Mouse (Mus musculus) myocyte (in vitro differentiated cells): ENCODE results near the gene Tex19.1. TPM values are rescaled to one million over a fixed set of nuclear protein-coding genes. Genes with fewer than 3 reads are reported as not detected.
"Not testable (repeated sequence)": the region's sequence is repeated elsewhere in the genome, so short reads cannot be mapped to it uniquely, and the experiment has no call there.

Source experiments
- H3K27me3 ChIP-seq: one replicate; pipeline ENCODE4 v1.6.1; 2011; ENCODE audit not compliant: control insufficient read depth, insufficient read depth, insufficient read length
- H3K36me3 ChIP-seq: one replicate; pipeline ENCODE4 v1.6.1; 2011; ENCODE audit not compliant: control insufficient read depth, insufficient read depth
- H3K4me2 ChIP-seq: one replicate; pipeline ENCODE4 v1.6.1; 2011; ENCODE audit warnings: low read depth, control low read depth
- H3K4me3 ChIP-seq: one replicate; pipeline ENCODE4 v1.5.1; 2011; ENCODE audit warnings: mild to moderate bottlenecking, control low read depth, moderate library complexity
- H3K79me2 ChIP-seq: one replicate; pipeline ENCODE4 v1.6.1; 2011; ENCODE audit not compliant: control insufficient read depth, insufficient read depth
- H3ac ChIP-seq: one replicate; pipeline ENCODE4 v1.6.1; 2011; ENCODE audit not compliant: control insufficient read depth, insufficient read length
- CEBPB ChIP-seq: IDR thresholded peaks from 2 replicates; pipeline ENCODE4 v1.6.1; 2011; ENCODE audit warnings: mild to moderate bottlenecking, moderate library complexity; ENCODE audit not compliant: poor library complexity, insufficient read depth, severe bottlenecking
- E2F4 ChIP-seq: IDR thresholded peaks from one replicate; pipeline ENCODE4 v1.6.1; 2011; ENCODE audit warnings: mild to moderate bottlenecking, control low read depth, moderate library complexity; ENCODE audit not compliant: insufficient read depth
- MAX ChIP-seq: IDR thresholded peaks from one replicate; pipeline ENCODE4 v1.6.1; 2011; ENCODE audit warnings: low read depth, mild to moderate bottlenecking, control low read depth
- MYOD1 ChIP-seq, 3 experiments: IDR thresholded peaks; one replicate each; pipeline ENCODE4 v1.6.1; 2011; ENCODE audit warnings: control low read depth in 2 of 3, low read depth in 2 of 3, mild to moderate bottlenecking in 2 of 3, moderate library complexity in 1 of 3; ENCODE audit not compliant: insufficient read length in 2 of 3, control insufficient read depth in 1 of 3
- MYOG ChIP-seq, 3 experiments: IDR thresholded peaks; one replicate each; pipeline ENCODE4 v1.6.1; 2011; ENCODE audit warnings: control low read depth in 2 of 3, low read depth in 2 of 3, mild to moderate bottlenecking in 2 of 3; ENCODE audit not compliant: insufficient read length in 2 of 3, control insufficient read depth in 1 of 3, insufficient read depth in 1 of 3
- POLR2A ChIP-seq: IDR thresholded peaks from one replicate; pipeline ENCODE4 v1.6.1; 2011; ENCODE audit warnings: low read depth, mild to moderate bottlenecking, control low read depth, moderate library complexity; ENCODE audit not compliant: insufficient read length
- POLR2AphosphoS2 ChIP-seq: IDR thresholded peaks from one replicate; pipeline ENCODE4 v1.6.1; 2011; ENCODE audit warnings: low read depth, control low read depth; ENCODE audit not compliant: insufficient read length
- REST ChIP-seq: IDR thresholded peaks from one replicate; pipeline ENCODE4 v1.6.1; 2011; ENCODE audit warnings: mild to moderate bottlenecking, control low read depth, moderate library complexity; ENCODE audit not compliant: insufficient read depth, insufficient read length
- SRF ChIP-seq: IDR thresholded peaks from one replicate; pipeline ENCODE4 v1.6.1; 2011; ENCODE audit warnings: low read depth; ENCODE audit not compliant: control insufficient read depth, insufficient read length
- TCF12 ChIP-seq: IDR thresholded peaks from one replicate; pipeline ENCODE4 v1.6.1; 2011; ENCODE audit warnings: mild to moderate bottlenecking, control low read depth; ENCODE audit not compliant: poor library complexity, insufficient read depth, severe bottlenecking
- TCF3 ChIP-seq: IDR thresholded peaks from one replicate; pipeline ENCODE4 v1.6.1; 2011; ENCODE audit warnings: low read depth, control low read depth; ENCODE audit not compliant: insufficient read length
- USF1 ChIP-seq: IDR thresholded peaks from one replicate; pipeline ENCODE4 v1.6.1; 2011; ENCODE audit warnings: low read depth, mild to moderate bottlenecking, control low read depth, moderate library complexity
- polyA plus RNA-seq: library from polyadenylated mRNA; unstranded; fragments of >200 nt; fragmentation: generic; extraction: Trizol; gene quantifications from one replicate; pipeline ENCODE4 v1.2.1, GENCODE M21; 2012; ENCODE audit warnings: missing spikeins

The Tex19.1 gene
- polyA plus RNA-seq: not detected

DNA sequence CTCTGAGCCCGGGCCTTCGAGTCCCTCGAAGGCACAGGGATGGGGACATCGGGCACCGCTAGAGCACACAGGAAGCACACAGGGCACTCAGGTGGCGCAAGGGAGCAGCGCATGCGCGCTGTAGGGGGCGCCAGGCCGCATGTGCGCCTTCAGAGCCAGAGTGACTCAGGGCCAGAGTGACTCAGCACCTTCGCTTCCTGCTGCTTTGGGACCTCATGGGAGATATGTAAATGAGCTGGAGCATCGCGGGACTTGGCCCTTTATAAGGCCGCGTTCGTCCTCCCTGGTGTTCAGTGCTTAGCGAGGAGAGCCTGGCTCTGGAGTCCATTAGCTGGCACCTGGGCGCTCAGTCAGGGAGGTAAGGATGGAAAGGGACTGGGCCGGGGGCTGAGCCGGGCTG, at the start of gene Tex19.1:
Tex19.1 (plus strand) TSS at position 279 of the 400 bp plus-strand sequence.
- Histone ChIP-seq H3K4me2 (no peak within 1 kb of the TSS), H3K79me2 (no peaks in the 10 kb centered on the region), H3K36me3 (no peaks in the 10 kb centered on the region), H3K27me3 (no peaks in the 10 kb centered on the region), H3K4me3 (no peak within 1 kb of the TSS), H3ac (no peak within 1 kb of the TSS)
- TF ChIP-seq MYOG (IDR thresholded peaks at IDR 0.05; ENCODE audit: control insufficient read depth in 1 of 3, insufficient read depth in 1 of 3, insufficient read length in 2 of 3, low read depth in 2 of 3) (no peak), CEBPB (no peak), MAX (no peak), TCF3 (no peak), USF1 (no peak), MYOD1 (IDR thresholded peaks at IDR 0.05; ENCODE audit: control insufficient read depth in 1 of 3, insufficient read length in 2 of 3, low read depth in 2 of 3) (no peak), SRF (no peak), POLR2AphosphoS2 (no peak), REST (no peak), POLR2A (no peak), E2F4 (no peak), TCF12 (no peak)

DNA sequence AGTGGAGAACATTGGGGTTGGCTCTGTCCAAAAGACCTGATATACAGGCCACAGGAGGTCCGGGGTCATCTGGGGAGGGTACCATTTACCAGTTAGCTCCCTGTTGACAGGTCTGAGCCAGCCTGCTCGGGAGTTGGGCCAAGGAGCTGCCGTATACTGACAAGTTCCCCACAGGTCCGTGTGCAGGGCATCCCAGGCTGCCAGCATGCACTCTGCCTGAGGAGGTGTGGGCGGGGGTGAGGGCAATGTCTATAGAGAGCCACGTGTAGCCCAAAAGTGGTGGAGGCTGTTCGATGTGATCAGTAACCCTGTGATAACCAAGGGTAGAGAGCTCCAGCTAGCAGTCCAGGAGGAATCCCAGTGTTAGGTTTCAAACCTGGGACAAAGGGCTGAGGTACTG, 46.2 kb upstream of the Tex19.1 start:
- TF ChIP-seq MYOG (IDR thresholded peaks at IDR 0.05; ENCODE audit: control insufficient read depth in 1 of 3, insufficient read depth in 1 of 3, insufficient read length in 2 of 3, low read depth in 2 of 3) (no peak), MYOD1 (IDR thresholded peaks at IDR 0.05; ENCODE audit: control insufficient read depth in 1 of 3, insufficient read length in 2 of 3, low read depth in 2 of 3) (no peak), TCF12 (no peak), TCF3 (no peak), POLR2AphosphoS2 (no peak), CEBPB (no peak), E2F4 (no peak), SRF (no peak), REST (no peak), USF1 (no peak), MAX (no peak), POLR2A (no peak)
- Histone ChIP-seq H3K4me2 (no peak overlapping the region), H3ac (no peak overlapping the region), H3K4me3 (no peak overlapping the region), H3K79me2 (no peaks in the 10 kb centered on the region), H3K36me3 (no peaks in the 10 kb centered on the region), H3K27me3 (no peaks in the 10 kb centered on the region)

DNA sequence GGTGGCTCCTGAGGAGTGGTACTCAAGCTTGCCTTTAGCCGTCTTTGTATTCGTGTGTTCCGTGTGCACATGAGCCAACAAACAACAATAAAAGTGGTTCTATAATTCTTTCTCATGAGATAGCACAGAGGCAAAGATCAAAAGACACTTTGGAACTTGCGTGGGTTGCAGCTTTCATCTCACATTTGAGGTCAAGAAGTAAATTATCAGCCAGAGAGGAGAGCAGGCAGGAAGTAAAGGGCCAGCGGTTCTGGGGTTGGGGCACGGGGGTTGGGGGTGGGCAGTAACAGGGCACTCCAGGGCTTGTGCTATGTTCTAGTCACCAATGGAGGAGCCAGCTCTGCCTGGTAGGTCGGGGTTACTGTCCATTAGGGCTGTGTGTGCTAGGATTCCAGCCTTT, 45.3 kb upstream of the Tex19.1 start:
- H3K79me2 ChIP-seq: no peaks in the 10 kb centered on the region
- no peaks in the 10 kb centered on the region for H3K27me3 ChIP-seq
- no peak overlapping the region for H3ac ChIP-seq
- no peak overlapping the region for H3K4me3 ChIP-seq
- no peak overlapping the region for H3K4me2 ChIP-seq
- H3K36me3 ChIP-seq: no peaks in the 10 kb centered on the region
- TF ChIP-seq MAX (no peak), POLR2AphosphoS2 (no peak), TCF3 (no peak), E2F4 (no peak), SRF (no peak), MYOG (IDR thresholded peaks at IDR 0.05; ENCODE audit: control insufficient read depth in 1 of 3, insufficient read depth in 1 of 3, insufficient read length in 2 of 3, low read depth in 2 of 3) (no peak), CEBPB (no peak), USF1 (no peak), POLR2A (no peak), REST (no peak), MYOD1 (IDR thresholded peaks at IDR 0.05; ENCODE audit: control insufficient read depth in 1 of 3, insufficient read length in 2 of 3, low read depth in 2 of 3) (no peak), TCF12 (no peak)

DNA sequence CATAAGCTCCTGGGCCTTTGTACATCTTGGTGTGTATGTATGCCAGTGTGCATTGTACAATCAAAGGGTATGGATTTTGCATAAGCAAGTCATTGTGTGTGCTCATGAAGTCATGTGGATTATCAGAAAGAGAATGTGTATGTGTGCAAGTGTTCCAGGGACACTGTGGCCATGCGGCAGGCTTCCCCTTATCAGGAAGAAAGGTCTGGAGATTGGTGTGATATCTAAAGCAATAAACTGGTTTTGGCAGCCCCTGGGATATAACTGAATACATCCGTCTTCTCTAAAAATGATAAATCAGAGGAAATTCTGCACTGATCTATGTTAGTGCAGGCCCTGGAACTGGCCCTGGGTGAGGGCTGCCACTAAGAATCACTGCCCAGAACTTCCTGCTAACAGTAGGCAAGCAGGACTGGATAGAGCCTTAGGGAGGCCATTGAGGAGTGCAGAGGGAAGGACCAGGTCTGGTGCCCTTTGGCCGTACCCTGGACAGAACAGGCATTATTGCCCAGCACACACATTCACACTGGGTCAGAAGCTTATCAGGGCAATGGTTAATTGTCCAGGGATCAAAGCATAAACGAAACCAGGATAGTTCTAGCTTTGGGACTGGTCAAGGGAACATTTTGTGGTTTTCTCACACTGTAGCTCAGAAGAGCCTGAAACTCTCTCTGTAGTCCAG, 44.7 kb upstream of the Tex19.1 start:
- TF ChIP-seq TCF12: no peak
- TF ChIP-seq REST: no peak
- no peak for TF ChIP-seq SRF
- no peak for TF ChIP-seq E2F4
- TF ChIP-seq MYOG (IDR thresholded peaks at IDR 0.05; ENCODE audit: control insufficient read depth in 1 of 3, insufficient read depth in 1 of 3, insufficient read length in 2 of 3, low read depth in 2 of 3): no peak
- TF ChIP-seq POLR2A: no peak
- TF ChIP-seq CEBPB: no peak
- no peak for TF ChIP-seq USF1
- Histone ChIP-seq H3K36me3 (no peaks in the 10 kb centered on the region), H3K4me2 (no peak overlapping the region), H3K4me3 (no peak overlapping the region), H3ac (no peak overlapping the region), H3K79me2 (no peaks in the 10 kb centered on the region), H3K27me3 (no peaks in the 10 kb centered on the region)

DNA sequence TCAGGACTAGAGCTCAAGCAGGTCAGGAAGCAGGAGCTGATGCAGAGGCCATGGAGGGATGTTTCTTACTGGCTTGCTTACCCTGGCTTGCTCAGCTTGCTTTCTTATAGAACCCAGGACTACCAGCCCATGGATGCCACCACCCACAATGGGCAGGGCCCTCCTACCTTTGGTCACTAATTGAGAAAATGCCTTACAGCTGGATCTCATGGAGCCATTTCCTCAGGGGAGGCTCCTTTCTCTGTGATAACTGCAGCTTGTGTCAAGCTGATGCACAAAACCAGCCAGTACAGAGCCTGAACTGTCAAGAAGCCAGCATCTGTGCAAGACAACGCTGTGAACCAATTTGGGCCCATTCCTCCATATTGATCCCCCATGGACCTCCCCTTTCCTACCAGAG, 38.7 kb upstream of the Tex19.1 start:
- H3K27me3 ChIP-seq, H3K79me2 ChIP-seq, H3K36me3 ChIP-seq, H3K4me3 ChIP-seq, H3K4me2 ChIP-seq, H3ac ChIP-seq: not testable (repeated sequence)
